Mouse (Mus musculus): ENCODE measurements around the gene N4bp2. TPM values are rescaled to one million over a fixed set of nuclear protein-coding genes. Genes with fewer than 3 reads are reported as not detected.

The N4bp2 gene
- polyA plus RNA-seq, 1 experiment from 2014 or later, result 25.0 TPM

GRCm38 (mm10) chr5:65748880-65749279, 14.4 kb upstream of the N4bp2 start:
- Histone ChIP-seq H3K9me3 (no peaks in the 10 kb centered on the region), H3K9ac (no peak overlapping the region), H3K27me3 (replicated peaks) (no peaks in the 10 kb centered on the region), H3K27ac (no peak overlapping the region), H3K4me3 (replicated peaks) (no peak overlapping the region), H3K36me3 (no peaks in the 10 kb centered on the region), H3K4me1 (replicated peaks) (0 out of 2 replicates have a peak, but pooled peaks cover 2% of the 10 kb centered on the region), H3K4me2 (replicated peaks) (no peak overlapping the region)
- no peak for ATAC-seq

DNA sequence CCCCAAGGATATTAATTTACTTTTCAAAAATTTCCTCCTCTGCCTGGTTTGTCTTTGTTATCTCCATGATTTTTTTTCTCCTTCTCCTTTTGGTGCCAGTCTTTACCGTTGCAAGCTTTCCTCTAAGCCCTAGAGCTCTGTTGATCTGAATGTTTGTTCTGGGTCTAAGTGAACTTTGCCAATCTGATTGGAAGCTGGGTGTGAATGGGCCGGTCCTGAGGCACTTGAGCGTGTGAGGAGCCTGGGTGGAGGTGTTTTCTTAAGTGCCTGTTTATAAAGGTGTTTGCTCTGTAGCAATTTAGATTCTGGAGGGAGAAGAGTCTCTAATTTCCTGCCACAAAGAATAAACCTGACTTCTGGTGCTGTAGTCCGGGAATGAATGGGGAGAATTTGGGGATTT, 11.3 kb upstream of the N4bp2 start:
- H3K4me2 ChIP-seq (replicated peaks), result no peak overlapping the region
- H3K27me3 ChIP-seq (replicated peaks), result no peaks in the 10 kb centered on the region
- H3K36me3 ChIP-seq, result no peaks in the 10 kb centered on the region
- no peak overlapping the region for H3K4me3 ChIP-seq (replicated peaks)
- no peaks in the 10 kb centered on the region for H3K4me1 ChIP-seq (replicated peaks)
- no peak for ATAC-seq
- no peaks in the 10 kb centered on the region for H3K9me3 ChIP-seq
- no peak overlapping the region for H3K27ac ChIP-seq
- H3K9ac ChIP-seq, result no peak overlapping the region
- WGBS, result 16% methylated on average over 4 of the region's 4 CpGs

- no peaks in the 10 kb centered on the region for H3K27me3 ChIP-seq (replicated peaks)
These were observed 7.5 kb upstream of the N4bp2 start for GRCm38 (mm10) chr5:65755859-65756258.

GRCm38 (mm10) chr5:65757110-65757509, 6.2 kb upstream of the N4bp2 start:
- H3K27ac ChIP-seq, result no peak overlapping the region
- no peak overlapping the region for H3K4me2 ChIP-seq (replicated peaks)
- no peak for ATAC-seq
- H3K4me1 ChIP-seq (replicated peaks), result no peaks in the 10 kb centered on the region
- H3K27me3 ChIP-seq (replicated peaks), result no peaks in the 10 kb centered on the region
- H3K36me3 ChIP-seq, result no peaks in the 10 kb centered on the region
- no peak overlapping the region for H3K9ac ChIP-seq
- no peaks in the 10 kb centered on the region for H3K9me3 ChIP-seq
- H3K4me3 ChIP-seq (replicated peaks), result no peak overlapping the region
- WGBS, result 97% methylated on average over 1 of the region's 1 CpGs

More at GRCm38 (mm10) chr5:65755859-65756258, 7.5 kb upstream of the N4bp2 start:
- 82% methylated on average over 5 of the region's 5 CpGs for whole genome bisulfite sequencing
- H3K4me2 ChIP-seq (replicated peaks), result no peak overlapping the region
- no peaks in the 10 kb centered on the region for H3K9me3 ChIP-seq
- H3K27ac ChIP-seq, result no peak overlapping the region
- H3K36me3 ChIP-seq, result no peaks in the 10 kb centered on the region
- no peak for ATAC-seq
- H3K9ac ChIP-seq, result no peak overlapping the region
- no peak overlapping the region for H3K4me3 ChIP-seq (replicated peaks)
- H3K4me1 ChIP-seq (replicated peaks), result no peaks in the 10 kb centered on the region

GRCm38 (mm10) chr5:65760041-65760440, 3.3 kb upstream of the N4bp2 start:
- Histone ChIP-seq H3K9ac (no peak overlapping the region), H3K27me3 (replicated peaks) (no peaks in the 10 kb centered on the region), H3K36me3 (no peaks in the 10 kb centered on the region), H3K4me3 (replicated peaks) (no peak overlapping the region), H3K9me3 (no peaks in the 10 kb centered on the region), H3K27ac (no peak overlapping the region), H3K4me1 (replicated peaks) (no peaks in the 10 kb centered on the region), H3K4me2 (replicated peaks) (no peak overlapping the region)
- ATAC-seq, result no peak
- WGBS, result 93% methylated on average over 4 of the region's 4 CpGs

- no peaks in the 10 kb centered on the region for H3K27me3 ChIP-seq (replicated peaks)
- H3K27ac ChIP-seq, result no peak overlapping the region
- no peaks in the 10 kb centered on the region for H3K4me1 ChIP-seq (replicated peaks)
- ATAC-seq, result no peak
- H3K4me3 ChIP-seq (replicated peaks), result no peak overlapping the region
- H3K9me3 ChIP-seq, result no peaks in the 10 kb centered on the region
- no peak overlapping the region for H3K4me2 ChIP-seq (replicated peaks)
- WGBS, result 86% methylated on average over 2 of the region's 2 CpGs
- no peaks in the 10 kb centered on the region for H3K36me3 ChIP-seq
- H3K9ac ChIP-seq, result no peak overlapping the region
These were observed 2.7 kb upstream of the N4bp2 start for GRCm38 (mm10) chr5:65760599-65760998.

DNA sequence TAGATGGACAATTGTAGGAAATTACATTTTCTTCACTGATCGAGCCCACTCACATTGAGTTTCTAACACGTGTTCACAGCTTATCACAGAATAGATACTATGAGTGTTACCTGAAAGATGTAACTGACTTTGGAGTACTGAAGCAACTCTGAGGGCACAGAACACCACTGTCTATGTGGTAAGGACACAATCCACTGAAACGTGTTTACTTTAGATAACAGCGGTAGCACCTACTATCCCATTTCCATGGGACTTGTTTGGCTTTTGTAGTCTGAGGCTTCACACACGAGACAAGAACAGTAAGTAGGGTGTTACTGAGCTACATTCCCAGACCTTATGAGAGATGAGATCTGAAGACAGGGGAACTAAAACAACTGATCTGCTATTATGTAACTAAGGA, 2.3 kb upstream of the N4bp2 start:
- H3K9me3 ChIP-seq, result no peaks in the 10 kb centered on the region
- H3K9ac ChIP-seq, result no peak overlapping the region
- H3K36me3 ChIP-seq, result no peaks in the 10 kb centered on the region
- H3K27me3 ChIP-seq (replicated peaks), result no peaks in the 10 kb centered on the region
- 67% methylated on average over 5 of the region's 5 CpGs for WGBS
- H3K27ac ChIP-seq, result no peak overlapping the region
- H3K4me3 ChIP-seq (replicated peaks), result no peak overlapping the region
- no peak for ATAC-seq
- 0 out of 2 replicates have a peak, but pooled peaks cover under 1% of the 10 kb centered on the region for H3K4me1 ChIP-seq (replicated peaks)
- no peak overlapping the region for H3K4me2 ChIP-seq (replicated peaks)

- Histone ChIP-seq H3K9me3 (no peaks in the 10 kb centered on the region), H3K4me1 (replicated peaks) (0 out of 2 replicates have a peak, but pooled peaks cover 2% of the 10 kb centered on the region), H3K27ac (no peak overlapping the region), H3K27me3 (replicated peaks) (no peaks in the 10 kb centered on the region), H3K9ac (no peak overlapping the region), H3K4me2 (replicated peaks) (no peak overlapping the region), H3K4me3 (replicated peaks) (no peak overlapping the region), H3K36me3 (no peaks in the 10 kb centered on the region)
- no peak for ATAC-seq
These were observed 1.4 kb upstream of the N4bp2 start for GRCm38 (mm10) chr5:65761921-65762320.

GRCm38 (mm10) chr5:65762686-65763085, 635 bp upstream of the N4bp2 start:
- H3K9me3 ChIP-seq, result no peaks in the 10 kb centered on the region
- 0% methylated on average over 3 of the region's 3 CpGs for WGBS
- H3K36me3 ChIP-seq, result no peaks in the 10 kb centered on the region
- H3K27ac ChIP-seq, result peak overlapping the region; percentile 100
- ATAC-seq, result no peak
- H3K4me2 ChIP-seq (replicated peaks), result peak overlapping the region; percentile 76
- no peaks in the 10 kb centered on the region for H3K27me3 ChIP-seq (replicated peaks)
- H3K4me3 ChIP-seq (replicated peaks), result peak overlapping the region; percentile 91
- 0 out of 2 replicates have a peak, but pooled peaks cover 2% of the 10 kb centered on the region for H3K4me1 ChIP-seq (replicated peaks)
- peak overlapping the region; percentile 99 for H3K9ac ChIP-seq

DNA sequence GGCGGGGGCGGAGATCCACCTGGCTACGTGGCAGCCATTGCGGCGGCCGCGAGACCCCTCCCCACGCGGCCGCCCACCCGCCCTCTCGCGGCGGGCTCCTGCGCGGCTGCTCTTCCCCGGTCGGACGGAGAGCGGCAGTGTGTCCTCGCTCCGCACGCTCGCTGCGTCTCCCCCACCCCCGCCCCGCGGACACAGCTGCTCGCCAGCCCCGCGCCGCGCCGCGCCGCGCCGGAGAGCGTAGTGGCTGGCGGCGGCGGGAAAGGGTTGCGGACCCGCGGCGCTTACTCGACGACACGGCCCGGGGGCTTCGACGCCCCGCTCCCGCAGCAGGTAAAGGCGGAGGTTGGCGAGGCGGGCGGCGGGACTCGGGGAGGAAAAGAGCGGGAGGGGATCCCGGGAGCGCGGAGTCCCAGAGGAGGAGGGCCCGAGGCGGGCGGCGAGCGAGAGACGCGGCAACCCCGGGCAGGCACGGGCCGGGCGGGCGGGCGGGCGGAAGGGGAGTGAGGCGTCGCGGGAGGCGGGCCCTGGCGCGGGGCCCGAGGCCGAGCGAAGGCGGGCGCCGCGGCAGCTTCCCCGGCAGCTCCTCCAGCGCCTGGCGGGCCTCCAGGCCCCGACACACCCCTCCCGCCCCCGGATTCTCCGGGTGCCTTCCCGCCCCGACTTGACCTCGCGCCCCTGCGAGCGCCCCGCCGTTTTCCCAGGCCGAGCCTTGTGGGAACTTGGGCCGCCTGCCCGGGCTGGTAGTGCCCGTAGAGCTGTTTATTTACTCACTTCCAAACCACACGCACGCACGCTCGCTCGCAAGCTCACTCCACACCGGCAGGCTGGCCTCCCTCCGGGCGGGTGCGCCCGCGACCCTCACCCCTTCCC, 830 bp downstream of the N4bp2 start:
- Histone ChIP-seq H3K9me3 (no peaks in the 10 kb centered on the region), H3K4me3 (replicated peaks) (peak overlapping the region; percentile 91), H3K9ac (peak overlapping the region; percentile 99), H3K4me1 (replicated peaks) (0 out of 2 replicates have a peak, but pooled peaks cover 2% of the 10 kb centered on the region), H3K4me2 (replicated peaks) (peak overlapping the region; percentile 76), H3K27ac (peak overlapping the region; percentile 100), H3K36me3 (no peaks in the 10 kb centered on the region), H3K27me3 (replicated peaks) (no peaks in the 10 kb centered on the region)
- under 1% methylated on average over 73 of the region's 121 CpGs for WGBS
- peak; percentile 88 for ATAC-seq

- Histone ChIP-seq H3K27me3 (replicated peaks) (no peaks in the 10 kb centered on the region), H3K36me3 (no peaks in the 10 kb centered on the region), H3K4me3 (replicated peaks) (peak overlapping the region; percentile 91), H3K9ac (peak overlapping the region; percentile 99), H3K9me3 (no peaks in the 10 kb centered on the region), H3K4me2 (replicated peaks) (peak overlapping the region; percentile 76), H3K4me1 (replicated peaks) (0 out of 2 replicates have a peak, but pooled peaks cover 2% of the 10 kb centered on the region), H3K27ac (peak overlapping the region; percentile 100)
- peak; percentile 87 for ATAC-seq
- WGBS, result 4% methylated on average over 36 of the region's 36 CpGs
These were observed 1.7 kb downstream of the N4bp2 start for GRCm38 (mm10) chr5:65764786-65765634.

DNA sequence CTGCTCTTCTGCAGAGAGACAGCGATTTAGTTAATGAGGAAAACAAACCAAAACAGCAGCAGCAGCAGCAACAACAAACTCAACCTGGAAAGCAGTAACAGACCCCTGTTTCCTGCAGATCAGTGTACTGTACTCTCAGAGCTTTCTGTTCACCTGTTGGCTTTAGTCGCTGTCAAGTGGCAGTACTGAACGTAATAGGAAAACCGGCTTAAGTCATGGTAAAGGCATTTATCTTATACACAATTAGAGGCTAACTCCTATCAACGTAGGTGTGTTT, 2.3 kb downstream of the N4bp2 start:
- Histone ChIP-seq H3K4me2 (replicated peaks) (peak overlapping the region; percentile 76), H3K27me3 (replicated peaks) (no peaks in the 10 kb centered on the region), H3K36me3 (no peaks in the 10 kb centered on the region), H3K4me3 (replicated peaks) (peak overlapping the region; percentile 91; the same call in 1 of the 2 replicates), H3K9me3 (no peaks in the 10 kb centered on the region), H3K27ac (no peak overlapping the region), H3K9ac (no peak overlapping the region), H3K4me1 (replicated peaks) (0 out of 2 replicates have a peak, but pooled peaks cover 2% of the 10 kb centered on the region)
- ATAC-seq, result no peak
- 59% methylated on average over 5 of the region's 5 CpGs for WGBS
